Mouse (Mus musculus): ENCODE results near the gene Adcy2.

DNA sequence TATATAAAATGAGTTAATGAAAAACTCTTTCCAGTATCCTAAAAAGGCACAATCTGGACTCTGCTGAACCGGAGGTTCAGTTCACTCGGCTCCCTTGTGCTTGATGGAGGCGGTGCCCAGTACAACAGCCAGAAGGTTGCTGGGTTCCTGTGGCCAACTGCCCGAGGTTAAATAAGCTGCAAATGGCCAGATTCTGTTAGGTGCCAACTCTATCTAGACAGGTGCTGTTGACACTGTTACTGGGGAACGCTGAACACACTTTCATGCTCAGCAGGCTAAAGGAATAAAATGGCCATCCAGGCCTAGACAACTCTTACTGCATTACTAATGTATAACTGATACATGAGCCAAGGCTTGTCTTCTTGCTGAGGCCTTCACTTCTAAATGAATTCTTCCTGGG, 7.6 kb upstream of the Adcy2 start:
- no peak for TF ChIP-seq POLR2A (IDR thresholded peaks at IDR 0.05; ENCODE audit: borderline replicate concordance, control insufficient read depth, low read depth, low read length)
- TF ChIP-seq CTCF (IDR thresholded peaks at IDR 0.05; ENCODE audit: control insufficient read depth, insufficient read depth, low read length): no peak

All from bone marrow, adult 2 months (tissue).